Mouse (Mus musculus) midbrain, embryonic 14.5 days (tissue): ENCODE measurements around the gene Zmat5. TPM values are rescaled to one million over a fixed set of nuclear protein-coding genes. Genes with fewer than 3 reads are reported as not detected.

Experiments
- ATAC-seq: fragments of 200-750 bp; cut with Nextera tagmentation; 2 replicates; pipeline ENCODE4 v1.8.0; 2017; ENCODE audit warnings: moderate number of reproducible peaks, moderate library complexity; ENCODE audit not compliant: low FRiP score, low TSS enrichment
- DNase-seq: peaks from one replicate; pipeline ENCODE4 v3.0.0-alpha.2; 2015
- H3K27ac ChIP-seq: fragments of 300-500 bp; sonication (generic); replicated peaks from 2 replicates; pipeline ENCODE4 v1.5.1; 2014; ENCODE audit warnings: mild to moderate bottlenecking, low read depth, low read length, moderate library complexity
- H3K27me3 ChIP-seq: fragments of 300-500 bp; sonication (generic); 2 replicates; pipeline ENCODE4 v1.6.1; 2014; ENCODE audit warnings: low read length, control low read depth, mixed read lengths; ENCODE audit not compliant: control insufficient read depth, insufficient read depth
- H3K36me3 ChIP-seq: fragments of 300-500 bp; sonication (generic); 2 replicates; pipeline ENCODE4 v1.6.1; 2014; ENCODE audit warnings: low read length, control low read depth; ENCODE audit not compliant: control insufficient read depth, insufficient read depth
- H3K4me1 ChIP-seq: fragments of 300-500 bp; sonication (generic); 2 replicates; pipeline ENCODE4 v1.6.1; 2014; ENCODE audit warnings: mild to moderate bottlenecking, antibody characterized with exemption, low read length, control low read depth; ENCODE audit not compliant: control insufficient read depth, insufficient read depth
- H3K4me2 ChIP-seq: fragments of 300-500 bp; sonication (generic); 2 replicates; pipeline ENCODE4 v1.6.1; 2014; ENCODE audit warnings: mild to moderate bottlenecking, low read length, moderate library complexity
- H3K4me3 ChIP-seq: fragments of 300-500 bp; sonication (generic); replicated peaks from 2 replicates; pipeline ENCODE4 v1.5.1; 2014; ENCODE audit warnings: low read depth, low read length
- H3K9ac ChIP-seq: fragments of 300-500 bp; sonication (generic); replicated peaks from 2 replicates; pipeline ENCODE4 v1.6.1; 2014; ENCODE audit warnings: mild to moderate bottlenecking, low read length, moderate library complexity
- H3K9me3 ChIP-seq: fragments of 300-500 bp; sonication (generic); 2 replicates; pipeline ENCODE4 v1.6.1; 2016; ENCODE audit warnings: low read length, control low read depth, mixed read lengths; ENCODE audit not compliant: control insufficient read depth
- WGBS: fragments of 180-500 bp; shearing (Covaris S2); extraction: QIAGEN DNeasy Blood & Tissue Kit; methylation state at CpG from one replicate; pipeline ENCODE4 v1.1.7; 2014; 5-methylcytosine and 5-hydroxymethylcytosine counted together
- polyA plus RNA-seq: library from polyadenylated mRNA; unstranded; fragments of >200 nt; fragmentation: Nextera tagmentation; extraction: Ambion mirVana; gene quantifications from 2 replicates; pipeline ENCODE4 v1.2.1, GENCODE M21; 2014

Gene Zmat5
- polyA plus RNA-seq, 1 experiment from 2014 or later: 60.0 TPM

DNA sequence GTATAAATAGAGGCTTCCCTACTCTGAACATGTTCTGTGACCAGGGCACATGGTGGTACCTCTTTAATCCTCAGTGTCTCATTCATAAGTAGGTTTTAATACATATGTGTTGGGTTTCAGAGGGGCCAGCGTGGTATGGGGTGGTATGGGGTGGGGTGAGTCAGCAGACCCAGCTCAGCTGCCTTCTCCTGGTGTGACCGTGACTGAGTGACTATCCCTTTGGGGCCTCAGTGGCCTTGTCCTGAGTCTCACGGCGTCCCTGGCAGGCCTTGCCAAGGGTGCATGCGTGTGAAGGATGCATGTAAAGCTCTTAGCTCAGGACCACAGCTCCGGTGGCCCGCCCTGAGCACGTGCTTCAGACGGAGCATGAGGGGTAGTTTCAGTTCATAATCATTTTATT lies 15.5 kb downstream of the Zmat5 start:
- ATAC-seq (no peak), DNase-seq (no peak)
- no peak overlapping the region for H3K9ac ChIP-seq
- no peak overlapping the region for H3K4me2 ChIP-seq
- 88% methylated on average over 9 of the region's 9 CpGs for WGBS
- peaks cover 20% of the 10 kb centered on the region; the same call in 1 of the 2 replicates for H3K36me3 ChIP-seq
- no peaks in the 10 kb centered on the region for H3K4me1 ChIP-seq
- H3K27me3 ChIP-seq: no peaks in the 10 kb centered on the region
- H3K4me3 ChIP-seq: no peak overlapping the region
- H3K27ac ChIP-seq: no peak overlapping the region
- no peaks in the 10 kb centered on the region for H3K9me3 ChIP-seq

DNA sequence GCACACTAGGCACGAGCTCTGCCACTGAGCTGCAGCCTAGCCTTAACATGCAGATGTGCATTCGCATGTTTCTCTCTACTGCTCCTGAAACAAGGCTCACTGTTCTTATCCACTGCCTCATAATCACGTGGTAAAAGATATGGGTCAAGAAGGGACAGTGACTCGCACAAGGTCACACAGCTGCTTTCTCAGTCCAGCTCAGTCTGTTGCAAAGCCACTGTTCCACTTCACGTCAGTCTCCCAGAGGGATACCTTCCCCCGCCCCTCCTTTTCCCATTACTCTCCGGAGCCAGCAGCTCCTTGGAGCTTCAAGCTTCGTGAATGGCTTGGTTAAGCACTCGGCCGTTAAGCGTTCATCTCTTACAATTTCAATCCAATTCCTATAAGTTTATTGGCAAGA lies 15.9 kb downstream of the Zmat5 start:
- H3K27ac ChIP-seq: no peak overlapping the region
- no peak overlapping the region for H3K9ac ChIP-seq
- H3K4me3 ChIP-seq: no peak overlapping the region
- H3K4me2 ChIP-seq: no peak overlapping the region
- WGBS: 60% methylated on average over 11 of the region's 11 CpGs
- H3K4me1 ChIP-seq: no peaks in the 10 kb centered on the region
- DNase-seq: peak; percentile 27
- no peaks in the 10 kb centered on the region for H3K27me3 ChIP-seq
- no peaks in the 10 kb centered on the region for H3K9me3 ChIP-seq
- peaks cover 25% of the 10 kb centered on the region for H3K36me3 ChIP-seq
- no peak for ATAC-seq

DNA sequence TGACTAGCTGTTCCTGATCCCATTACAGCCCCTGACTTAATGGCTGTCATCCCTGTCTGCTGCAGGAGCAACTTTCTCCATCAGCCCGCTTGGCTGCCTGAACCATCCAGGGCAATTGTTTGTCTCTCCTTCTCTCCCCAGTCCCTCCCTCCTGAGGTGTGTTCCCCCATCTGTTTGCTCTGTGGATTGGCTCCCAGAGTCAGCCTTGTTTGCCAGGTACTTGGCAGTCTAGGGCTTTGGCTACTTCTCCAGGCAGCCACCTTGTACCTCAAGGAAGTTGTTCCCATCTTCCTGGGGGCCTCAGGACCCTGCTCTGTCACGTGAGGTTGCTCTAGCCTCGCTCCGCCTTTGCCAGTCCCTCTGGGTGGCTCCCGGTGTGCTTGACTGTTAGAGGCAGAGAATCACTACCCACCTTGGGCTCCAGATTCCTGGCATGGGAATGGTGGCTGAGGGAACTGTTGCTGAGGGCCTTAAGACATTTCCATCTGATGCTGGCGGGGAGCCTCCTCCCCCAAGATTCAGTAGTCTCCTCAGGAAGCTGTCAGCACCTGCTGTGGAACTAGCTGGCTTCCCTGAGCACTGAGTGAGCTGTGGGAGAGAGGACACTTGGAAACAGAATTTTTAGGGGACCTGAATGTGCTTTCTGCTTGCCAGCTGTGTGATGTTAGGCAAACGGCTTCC lies 16.6 kb downstream of the Zmat5 start:
- Histone ChIP-seq H3K4me3 (no peak overlapping the region), H3K27ac (no peak overlapping the region), H3K9me3 (no peaks in the 10 kb centered on the region), H3K36me3 (peaks cover 28% of the 10 kb centered on the region), H3K27me3 (no peaks in the 10 kb centered on the region), H3K4me2 (no peak overlapping the region), H3K9ac (no peak overlapping the region), H3K4me1 (no peaks in the 10 kb centered on the region)
- WGBS: 64% methylated on average over 7 of the region's 7 CpGs
- DNase-seq (no peak), ATAC-seq (no peak)

DNA sequence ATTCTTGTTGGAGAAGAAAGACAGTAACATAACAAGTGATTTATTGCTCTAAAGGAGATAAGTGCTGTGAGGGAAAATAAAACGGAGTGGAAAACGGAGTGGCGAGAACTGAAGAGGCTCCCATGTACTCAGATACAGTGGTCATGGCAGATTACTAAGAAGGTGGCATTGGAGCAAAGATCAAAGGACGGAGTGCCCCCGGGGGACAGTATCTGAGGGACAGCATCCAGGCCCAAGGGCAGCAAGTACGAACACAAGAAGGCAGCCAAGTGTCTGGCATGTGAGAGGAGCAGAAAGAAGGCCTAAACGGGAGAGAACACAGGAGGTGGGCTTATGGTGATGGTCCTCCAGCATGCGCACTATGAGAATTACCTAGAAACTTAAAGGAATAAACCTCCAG lies 17.2 kb downstream of the Zmat5 start:
- H3K9me3 ChIP-seq: no peaks in the 10 kb centered on the region

DNA sequence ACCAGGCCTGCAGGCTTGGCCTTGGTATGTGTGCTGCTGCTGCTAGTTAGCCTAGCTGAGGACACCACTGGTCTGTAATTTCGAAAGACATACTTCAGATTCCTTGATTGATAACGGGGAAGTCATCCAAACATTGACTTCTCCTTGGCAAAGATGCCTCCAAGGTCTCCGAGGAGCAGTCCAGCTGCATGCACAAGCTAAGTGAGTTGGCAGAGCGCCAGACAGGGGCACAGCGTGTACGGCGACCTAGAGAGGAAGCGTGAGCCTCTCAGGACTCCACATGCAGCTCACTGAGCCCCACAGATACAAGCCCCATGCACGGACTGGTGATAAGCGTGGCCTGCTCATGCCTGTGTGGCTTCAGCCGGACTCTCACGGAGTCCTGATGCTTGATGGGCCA lies 25.1 kb downstream of the Zmat5 start:
- Histone ChIP-seq H3K4me2 (no peak overlapping the region), H3K36me3 (peaks cover 13% of the 10 kb centered on the region), H3K4me1 (no peaks in the 10 kb centered on the region), H3K27me3 (no peaks in the 10 kb centered on the region), H3K4me3 (no peak overlapping the region), H3K27ac (no peak overlapping the region), H3K9me3 (no peaks in the 10 kb centered on the region), H3K9ac (no peak overlapping the region)
- 58% methylated on average over 12 of the region's 12 CpGs for WGBS
- no peak for ATAC-seq
- DNase-seq: peak; percentile 73

More for the DNA sequence above, 17.2 kb downstream of the Zmat5 start:
- DNase-seq (no peak), ATAC-seq (no peak)
- H3K9ac ChIP-seq: no peak overlapping the region
- H3K27ac ChIP-seq: no peak overlapping the region
- no peak overlapping the region for H3K4me3 ChIP-seq
- H3K36me3 ChIP-seq: peaks cover 28% of the 10 kb centered on the region
- no peaks in the 10 kb centered on the region for H3K27me3 ChIP-seq
- H3K4me2 ChIP-seq: no peak overlapping the region
- 84% methylated on average over 8 of the region's 8 CpGs for WGBS
- H3K4me1 ChIP-seq: no peaks in the 10 kb centered on the region

DNA sequence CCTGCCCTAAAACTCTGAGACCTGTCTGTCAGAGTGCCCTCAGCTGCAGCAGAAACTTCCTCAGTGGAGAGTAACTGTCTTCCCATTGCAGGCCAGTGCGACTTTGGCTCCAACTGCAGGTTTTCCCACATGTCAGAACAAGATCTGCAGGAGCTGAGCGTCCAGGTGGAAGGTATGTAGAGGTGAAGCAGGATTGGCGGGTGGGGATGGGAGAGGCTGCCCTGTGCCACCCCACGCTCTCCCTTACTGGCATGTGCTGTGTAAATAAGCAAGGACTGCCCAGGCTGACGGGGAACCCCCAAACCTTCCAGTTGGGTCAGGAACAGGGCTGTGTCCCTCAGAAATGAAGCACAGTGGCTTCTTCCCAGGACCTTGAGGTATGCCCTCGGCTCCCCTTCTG lies 25.6 kb downstream of the Zmat5 start:
- ATAC-seq (no peak), DNase-seq (no peak)
- Histone ChIP-seq H3K36me3 (peaks cover 9% of the 10 kb centered on the region), H3K9me3 (no peaks in the 10 kb centered on the region), H3K9ac (no peak overlapping the region), H3K4me2 (no peak overlapping the region), H3K27ac (no peak overlapping the region), H3K4me3 (no peak overlapping the region), H3K4me1 (peaks cover 4% of the 10 kb centered on the region), H3K27me3 (no peaks in the 10 kb centered on the region)
- 90% methylated on average over 6 of the region's 6 CpGs for WGBS

DNA sequence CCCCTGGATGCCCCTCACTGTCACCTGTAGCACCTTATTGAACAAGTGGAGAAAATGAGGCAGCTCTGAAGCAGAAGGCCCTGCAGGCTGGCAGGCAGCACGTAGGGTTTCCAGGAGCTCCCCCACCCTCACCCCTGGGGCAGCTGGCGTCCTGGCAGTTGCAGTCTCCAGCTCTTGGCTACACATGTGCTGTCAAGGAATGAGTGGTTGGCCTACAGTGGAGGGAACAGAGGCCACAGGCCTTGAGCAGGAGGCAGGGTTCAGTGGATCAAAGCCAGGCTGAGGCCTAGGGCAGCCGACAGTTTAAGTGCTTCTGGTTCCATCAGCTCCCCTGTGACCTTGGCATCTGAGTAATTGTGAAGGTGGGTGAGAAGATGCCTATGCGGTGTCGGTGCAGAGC lies 26.4 kb downstream of the Zmat5 start:
- Histone ChIP-seq H3K4me1 (peaks cover 11% of the 10 kb centered on the region), H3K4me3 (no peak overlapping the region), H3K27ac (no peak overlapping the region), H3K9me3 (no peaks in the 10 kb centered on the region), H3K27me3 (no peaks in the 10 kb centered on the region), H3K4me2 (no peak overlapping the region), H3K9ac (no peak overlapping the region), H3K36me3 (peaks cover 3% of the 10 kb centered on the region; the same call in 1 of the 2 replicates)
- ATAC-seq: no peak
- WGBS: 81% methylated on average over 5 of the region's 5 CpGs
- DNase-seq: no peak

DNA sequence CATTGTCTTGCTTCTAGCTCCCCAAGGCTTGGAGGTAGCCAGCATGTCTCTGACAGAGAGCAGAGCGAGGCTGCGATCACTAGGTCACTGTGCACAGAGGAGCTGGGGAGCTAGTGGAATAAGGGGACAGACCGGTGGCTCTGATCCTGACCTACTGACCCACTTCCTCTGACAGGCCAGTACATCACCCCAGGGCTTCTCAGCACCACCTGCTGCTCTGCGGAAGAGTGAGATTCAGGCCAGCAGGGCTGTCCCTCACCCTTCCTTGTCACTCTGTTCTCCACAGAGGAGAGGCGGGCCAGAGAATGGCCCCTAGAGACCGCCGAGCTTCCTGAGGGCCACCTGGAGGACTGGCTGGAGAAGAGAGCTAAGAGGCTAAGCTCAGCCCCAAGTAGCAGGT lies 27.3 kb downstream of the Zmat5 start:
- 72% methylated on average over 7 of the region's 7 CpGs for WGBS
- H3K4me2 ChIP-seq: no peak overlapping the region
- ATAC-seq: no peak
- H3K36me3 ChIP-seq: peaks cover 3% of the 10 kb centered on the region; the same call in 1 of the 2 replicates
- no peak overlapping the region for H3K27ac ChIP-seq
- DNase-seq: no peak
- H3K9ac ChIP-seq: no peak overlapping the region
- no peaks in the 10 kb centered on the region for H3K27me3 ChIP-seq
- H3K9me3 ChIP-seq: no peaks in the 10 kb centered on the region
- H3K4me3 ChIP-seq: no peak overlapping the region
- H3K4me1 ChIP-seq: peaks cover 11% of the 10 kb centered on the region

DNA sequence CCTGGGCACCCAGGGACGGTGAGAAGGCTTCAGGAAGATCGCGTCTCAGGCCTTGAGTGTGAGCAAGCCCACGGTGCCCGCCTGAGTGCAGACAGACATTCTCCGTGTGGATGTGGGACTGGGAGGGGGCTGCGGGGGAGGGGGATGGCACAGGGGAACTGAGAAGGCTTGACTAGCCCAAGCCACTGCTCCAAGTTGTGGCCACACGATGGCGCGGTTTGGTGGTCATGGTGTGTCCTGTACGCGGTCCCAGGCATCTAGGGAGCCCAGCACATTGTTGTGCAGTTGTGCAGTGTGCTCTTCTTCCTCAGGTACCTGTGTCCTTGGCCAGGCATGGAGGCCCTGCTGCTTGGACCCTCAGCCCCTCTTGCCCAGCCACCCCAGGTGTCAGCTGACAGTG lies 29.7 kb downstream of the Zmat5 start:
- no peak overlapping the region for H3K27ac ChIP-seq
- H3K4me2 ChIP-seq: no peak overlapping the region
- peaks cover 11% of the 10 kb centered on the region for H3K4me1 ChIP-seq
- DNase-seq (peak; percentile 63), ATAC-seq (no peak)
- WGBS: 25% methylated on average over 12 of the region's 12 CpGs
- no peaks in the 10 kb centered on the region for H3K27me3 ChIP-seq
- no peak overlapping the region for H3K4me3 ChIP-seq
- no peaks in the 10 kb centered on the region for H3K9me3 ChIP-seq
- H3K36me3 ChIP-seq: peaks cover 8% of the 10 kb centered on the region; the same call in 1 of the 2 replicates
- H3K9ac ChIP-seq: no peak overlapping the region
